Mouse (Mus musculus) adrenal gland, postnatal 25 days (tissue): ENCODE data around the gene Rac1. TPM values are rescaled to one million over a fixed set of nuclear protein-coding genes. Genes with fewer than 3 reads are reported as not detected.

Experiments used
- DNase-seq: peaks from one replicate; pipeline ENCODE4 v3.0.0; 2021; ENCODE audit warnings: mixed read lengths
- total RNA-seq: library from RNA; stranded (reverse); gene quantifications from 2 replicates; pipeline ENCODE4 v1.2.3, GENCODE M21; 2021

The Rac1 gene
- total RNA-seq, 1 experiment from 2014 or later: 372 TPM

DNA sequence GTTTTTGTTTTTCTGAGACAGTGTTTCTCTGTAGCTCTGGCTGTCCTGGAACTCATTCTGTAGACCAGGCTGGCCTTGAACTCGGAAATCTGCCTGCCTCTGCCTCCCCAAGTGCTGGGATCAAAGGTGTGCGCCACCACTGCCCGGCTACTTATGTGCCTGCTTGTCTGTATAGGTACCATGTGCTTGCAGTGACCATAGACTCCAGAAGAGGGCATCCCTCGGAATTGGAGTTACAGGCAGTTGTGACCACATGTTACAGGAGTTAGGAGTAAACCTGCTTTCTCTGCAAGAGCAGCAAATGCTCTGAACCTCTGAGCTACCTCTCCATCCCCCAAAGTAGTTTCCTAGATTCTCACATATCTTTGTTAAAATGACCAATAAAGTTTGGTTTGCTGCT is 36.1 kb downstream of the Rac1 start:
- DNase-seq: no peak

DNA sequence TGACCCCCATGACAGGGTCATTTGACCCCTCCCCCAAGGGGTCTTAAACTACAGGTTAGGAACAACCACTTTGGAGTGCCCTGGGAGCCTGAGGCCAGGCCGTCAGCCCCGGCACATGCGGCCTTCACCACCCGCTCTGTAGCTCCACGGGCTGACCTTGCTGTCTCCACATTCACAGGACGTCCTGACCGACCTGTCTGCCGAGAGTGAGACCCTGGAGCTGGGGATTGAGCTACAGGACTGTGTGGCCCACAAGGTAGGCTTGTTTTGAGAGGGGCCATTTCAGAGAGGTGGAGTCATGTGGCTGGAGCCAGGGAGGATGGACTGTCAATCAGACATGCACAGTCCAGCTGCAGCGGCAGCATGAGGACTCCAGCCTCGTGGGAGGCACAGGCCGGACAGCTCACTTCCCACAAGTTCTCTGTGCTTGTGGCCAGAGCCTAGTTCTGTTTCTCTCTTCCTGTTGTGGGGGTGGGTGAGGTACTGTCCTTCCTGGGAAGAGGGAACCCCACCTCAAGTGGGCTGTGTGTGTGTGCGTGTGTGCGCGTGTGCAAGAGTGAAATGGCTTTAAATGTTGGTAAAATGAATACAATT is 38.0 kb downstream of the Rac1 start:
- DNase-seq: no peak

DNA sequence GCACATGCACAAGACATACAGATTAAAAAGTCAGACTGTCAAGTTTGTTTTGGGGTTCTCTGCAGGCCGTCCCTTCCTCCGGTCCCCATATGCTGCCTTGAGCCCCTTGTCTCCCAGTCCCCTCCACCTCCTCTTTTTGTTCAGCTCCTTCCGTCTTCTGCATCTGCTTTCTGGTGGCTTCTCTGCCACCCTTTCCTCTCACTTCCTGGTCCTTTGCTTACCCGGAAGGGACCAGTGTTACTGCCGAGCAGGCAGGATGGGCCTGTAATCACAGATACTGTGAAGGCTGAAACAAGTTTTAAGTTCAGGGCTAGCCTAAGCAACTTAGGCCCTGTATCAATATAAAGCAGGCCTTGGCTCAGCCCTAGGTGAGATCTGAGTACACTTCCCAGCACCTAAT is 39.8 kb downstream of the Rac1 start:
- no peak for DNase-seq

DNA sequence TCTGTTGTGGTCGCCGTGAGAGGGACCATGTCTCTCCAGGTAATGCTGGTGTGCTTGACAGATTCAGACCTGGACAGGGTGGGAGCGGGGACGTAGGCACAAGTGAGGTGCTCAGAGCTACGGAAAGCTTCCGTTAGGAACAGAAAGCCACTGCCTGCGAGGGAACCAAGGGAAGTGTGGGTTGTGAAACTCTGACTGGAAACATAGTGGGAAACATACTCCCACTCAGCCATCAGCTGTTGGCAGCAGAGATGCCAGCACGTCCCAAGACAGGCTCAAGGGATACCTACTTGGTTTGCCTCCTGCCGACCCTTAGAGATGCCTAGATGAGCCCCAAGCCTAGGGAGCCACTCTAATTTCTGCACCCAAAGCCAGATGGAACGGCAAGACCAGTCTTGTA is 40.6 kb downstream of the Rac1 start:
- DNase-seq: no peak

DNA sequence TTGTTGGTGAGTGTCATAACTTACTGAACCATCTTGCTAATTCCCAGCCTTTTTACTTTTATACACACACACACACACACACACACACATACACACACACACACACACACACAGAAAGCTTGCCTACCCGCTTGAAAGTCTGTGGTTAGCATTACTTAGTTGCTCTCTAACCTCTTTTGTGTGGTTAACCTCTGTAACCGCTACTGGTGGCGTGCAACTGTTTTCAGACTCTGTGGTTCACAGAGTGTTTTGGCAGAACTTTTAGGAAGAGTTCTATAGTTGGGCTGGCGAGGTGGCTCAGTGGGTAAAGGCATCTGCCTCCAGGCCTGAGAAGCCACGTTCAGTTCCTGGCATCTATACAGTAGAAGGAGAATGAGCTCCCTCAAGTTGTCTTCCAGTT is 42.9 kb downstream of the Rac1 start:
- DNase-seq: no peak

DNA sequence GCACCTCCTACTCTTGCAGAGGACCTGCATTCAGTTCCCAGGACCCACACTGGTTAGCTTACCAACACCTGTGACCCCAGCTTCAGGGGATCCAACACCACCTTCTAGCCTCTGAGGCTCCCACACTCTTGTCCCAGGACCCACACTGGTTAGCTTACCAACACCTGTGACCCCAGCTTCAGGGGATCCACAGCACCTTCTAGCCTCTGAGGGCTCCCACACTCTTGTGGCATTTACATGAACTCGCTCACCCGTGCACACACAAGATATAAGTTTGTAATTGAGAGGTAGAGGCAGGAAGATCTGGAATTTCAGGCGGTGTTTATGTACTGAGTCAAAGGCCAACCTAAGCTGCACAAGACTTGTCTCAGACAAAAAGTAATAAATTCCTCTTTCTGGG is 49.9 kb downstream of the Rac1 start:
- no peak for DNase-seq

DNA sequence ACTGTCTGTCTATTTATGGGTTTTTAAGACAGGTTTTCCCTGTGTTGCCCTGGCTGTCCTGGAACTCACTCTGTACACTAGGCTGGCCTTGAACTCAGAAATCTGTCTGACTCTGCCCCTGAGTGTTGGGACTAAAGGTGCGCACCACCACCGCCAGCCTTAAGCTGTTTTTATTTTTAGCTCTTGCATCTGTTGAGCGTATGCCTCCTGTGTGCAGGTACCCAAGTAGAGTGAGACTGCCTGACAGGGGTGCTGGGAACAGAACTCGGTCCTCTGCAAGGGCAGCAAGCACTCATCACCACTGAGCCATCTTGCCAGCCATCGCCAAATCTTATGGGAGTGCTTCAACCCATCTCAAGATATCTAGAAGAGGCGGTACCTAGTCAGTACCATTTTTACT is 51.8 kb downstream of the Rac1 start:
- DNase-seq: no peak

DNA sequence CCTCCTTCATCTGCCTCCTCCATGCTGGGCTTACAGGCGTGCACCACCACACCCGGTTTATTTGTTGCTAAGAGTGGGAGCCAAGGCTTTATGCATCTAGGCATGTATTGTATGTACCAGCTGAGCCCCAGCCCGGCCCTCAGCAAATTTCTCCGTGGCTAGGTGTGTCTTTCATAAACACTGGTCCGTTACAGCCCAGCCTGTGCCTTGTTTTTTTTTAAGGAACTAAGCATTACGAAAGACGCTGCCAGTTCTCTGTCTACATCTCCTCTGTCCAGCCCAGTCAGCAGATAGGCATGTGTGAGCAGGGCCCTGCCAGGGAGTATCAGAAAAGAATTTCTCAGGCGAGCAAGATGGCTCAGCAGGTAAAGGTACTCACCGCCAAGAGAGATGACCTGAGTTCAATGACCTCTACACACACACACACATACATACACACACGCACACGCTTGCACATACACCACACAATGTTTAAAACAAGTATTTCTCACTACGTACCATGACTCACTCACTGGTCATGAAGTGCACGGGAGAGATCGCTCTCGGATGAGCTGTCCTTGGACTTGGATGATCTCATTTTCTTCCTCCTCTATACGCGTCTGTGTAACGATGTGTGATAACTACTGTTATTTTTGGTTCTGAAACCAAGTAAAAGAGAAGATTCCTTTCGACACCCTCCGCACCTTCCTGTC is 52.5 kb downstream of the Rac1 start:
- no peak for DNase-seq

DNA sequence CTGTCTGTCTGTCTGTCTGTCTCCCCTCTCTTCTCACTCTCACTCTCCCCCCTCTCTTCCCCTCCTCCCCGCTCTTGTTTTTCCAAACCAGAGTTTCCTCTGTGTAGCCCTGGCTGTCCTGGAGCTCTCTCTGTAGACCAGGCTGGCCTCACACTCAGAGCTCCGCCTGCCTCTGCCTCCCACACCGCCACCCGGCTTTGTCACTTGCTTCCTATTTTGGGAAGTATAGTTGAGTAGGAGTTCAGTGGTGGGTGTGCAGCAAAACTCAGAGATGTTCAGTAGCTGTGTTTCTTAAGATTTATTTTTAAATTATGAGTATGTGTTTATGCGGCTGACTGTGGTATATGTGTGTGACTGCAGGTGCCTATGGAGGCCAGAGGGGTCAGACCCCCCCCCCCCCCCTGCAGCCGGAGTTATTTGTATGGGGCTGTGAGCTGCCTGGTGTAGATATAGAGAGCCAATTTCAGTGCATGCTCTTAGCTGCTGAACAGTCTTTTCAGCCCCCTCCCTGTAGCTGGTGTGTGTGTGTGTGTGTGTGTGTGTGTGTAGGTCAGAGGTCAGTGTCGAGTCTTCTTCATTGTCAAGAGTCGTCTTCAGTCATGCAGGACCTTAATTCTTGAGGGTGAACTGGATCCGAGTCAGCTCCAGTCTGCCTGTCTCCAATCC is 55.8 kb downstream of the Rac1 start:
- no peak for DNase-seq

DNA sequence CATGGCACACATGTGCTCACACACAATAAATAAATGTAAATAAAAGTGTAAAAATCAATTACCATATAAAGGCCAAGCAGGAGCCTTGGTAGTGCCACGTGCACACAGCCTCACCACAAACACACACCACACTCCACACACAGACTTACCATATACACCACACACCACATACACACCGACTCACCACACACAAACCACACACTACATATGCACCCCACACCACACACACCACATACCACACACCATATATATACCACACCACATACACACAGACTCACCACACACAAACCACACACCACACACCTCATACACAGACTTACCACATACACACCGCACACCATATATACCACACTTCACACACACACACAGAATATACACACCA is 56.7 kb downstream of the Rac1 start:
- no peak for DNase-seq

DNA sequence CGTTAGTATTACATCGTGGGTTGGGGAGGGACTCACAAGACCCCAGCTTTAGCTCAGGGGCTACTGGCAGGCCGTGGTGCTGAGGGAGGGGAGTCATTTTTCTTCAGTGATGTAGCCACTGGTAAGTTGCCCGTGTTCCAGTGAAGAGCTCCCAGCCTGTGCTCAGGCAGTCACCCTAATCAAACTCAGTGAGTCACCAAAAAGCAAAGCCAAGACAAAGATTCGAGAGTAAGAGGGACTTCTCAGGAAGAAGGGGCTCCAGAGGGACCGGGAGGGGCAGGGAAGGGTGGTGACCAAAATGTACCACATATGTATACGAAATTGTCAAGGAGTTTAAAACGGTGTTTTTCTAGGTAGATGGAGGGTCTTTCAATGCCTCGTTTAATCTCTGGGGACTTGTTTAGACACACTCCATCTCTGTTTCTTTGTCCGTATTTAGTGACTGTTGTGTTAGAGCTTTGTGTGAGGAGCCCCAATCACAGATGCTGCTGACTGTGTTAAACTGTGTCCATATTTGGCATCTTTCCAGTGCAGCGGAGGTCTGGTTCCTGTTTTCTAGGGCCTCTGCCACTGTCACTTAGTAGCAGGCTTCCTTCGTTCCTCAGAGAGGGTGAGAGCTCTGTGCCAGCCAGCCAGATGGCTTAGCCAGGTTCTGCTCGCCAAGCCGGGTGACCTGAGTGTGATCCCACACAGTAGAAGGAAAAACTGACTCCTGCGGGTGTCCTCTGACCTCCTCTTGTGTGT is 57.2 kb downstream of the Rac1 start:
- DNase-seq: no peak

DNA sequence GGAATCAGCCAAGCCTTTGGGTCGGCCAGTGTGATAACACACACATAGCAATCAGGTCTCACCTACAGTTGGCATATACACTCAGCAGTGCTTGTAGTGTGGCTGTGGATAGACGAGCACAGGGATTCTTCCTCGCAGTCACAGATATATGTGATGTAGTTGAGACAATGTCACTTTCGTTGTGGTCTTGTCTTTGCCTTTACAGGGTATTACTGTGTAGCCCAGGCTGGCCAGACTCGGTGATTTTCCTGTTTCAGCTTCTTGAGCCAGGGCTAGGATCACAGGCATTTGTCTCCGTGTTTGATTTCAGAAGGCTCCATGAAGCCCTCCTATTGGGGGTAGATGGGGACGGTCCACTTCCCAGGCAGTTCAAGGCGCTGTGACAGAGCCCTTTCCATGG is 58.2 kb downstream of the Rac1 start:
- DNase-seq: no peak

DNA sequence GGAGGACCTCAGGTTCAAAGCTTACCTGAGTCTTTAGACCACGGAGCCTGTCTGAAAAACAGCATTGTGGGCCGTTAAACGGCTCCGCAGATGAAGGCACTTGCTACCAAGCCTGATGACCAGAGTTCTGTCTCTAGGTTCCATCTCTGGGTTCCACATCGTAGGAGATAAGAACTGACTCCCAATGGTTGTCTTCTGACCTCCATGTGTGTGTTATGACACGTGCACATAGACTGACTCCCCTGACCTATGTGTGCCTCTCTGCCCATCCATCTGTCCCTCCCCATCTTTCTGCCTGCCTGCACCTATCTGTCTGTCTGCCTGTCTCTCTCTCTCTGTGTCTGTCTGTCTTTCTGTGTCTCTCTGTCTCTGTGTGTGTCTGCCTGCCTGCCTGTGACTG is 59.9 kb downstream of the Rac1 start:
- DNase-seq: no peak

DNA sequence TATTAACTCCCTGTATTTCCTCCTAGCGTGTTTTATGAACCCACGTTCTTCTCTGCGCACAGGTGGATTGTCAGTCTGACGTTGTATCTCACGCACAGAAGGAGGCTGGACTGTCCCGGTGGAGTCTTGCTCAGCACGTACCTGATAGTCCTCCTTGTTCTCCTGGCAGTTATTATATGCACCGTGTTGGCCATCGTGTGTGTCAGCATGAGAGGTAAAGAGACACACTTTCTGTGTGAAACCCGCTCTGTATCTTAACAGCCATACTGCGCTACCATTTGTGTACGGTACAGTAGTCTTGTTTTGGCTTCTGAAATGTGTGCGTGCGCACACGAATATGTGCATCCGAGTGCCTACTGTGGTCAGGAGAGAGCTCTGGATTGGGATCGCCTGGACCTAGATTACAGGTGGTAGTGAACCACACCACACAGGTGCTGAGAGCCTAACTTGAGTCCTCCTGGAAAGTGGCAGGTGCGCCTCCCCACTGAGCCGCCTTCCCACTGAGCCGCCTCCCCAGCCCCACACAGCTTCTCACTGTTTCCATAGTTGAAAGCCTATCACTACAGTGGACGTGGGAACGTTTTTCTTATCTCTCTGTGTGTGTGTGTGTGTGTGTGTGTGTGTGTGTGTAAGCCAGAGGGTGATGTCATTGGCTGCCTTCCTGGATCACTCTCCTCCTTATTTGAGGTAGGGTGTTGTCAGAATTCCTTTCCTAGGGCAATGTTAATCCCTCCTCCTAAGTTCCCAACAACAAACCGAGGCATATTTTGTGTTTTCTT is 60.8 kb downstream of the Rac1 start:
- DNase-seq: no peak

DNA sequence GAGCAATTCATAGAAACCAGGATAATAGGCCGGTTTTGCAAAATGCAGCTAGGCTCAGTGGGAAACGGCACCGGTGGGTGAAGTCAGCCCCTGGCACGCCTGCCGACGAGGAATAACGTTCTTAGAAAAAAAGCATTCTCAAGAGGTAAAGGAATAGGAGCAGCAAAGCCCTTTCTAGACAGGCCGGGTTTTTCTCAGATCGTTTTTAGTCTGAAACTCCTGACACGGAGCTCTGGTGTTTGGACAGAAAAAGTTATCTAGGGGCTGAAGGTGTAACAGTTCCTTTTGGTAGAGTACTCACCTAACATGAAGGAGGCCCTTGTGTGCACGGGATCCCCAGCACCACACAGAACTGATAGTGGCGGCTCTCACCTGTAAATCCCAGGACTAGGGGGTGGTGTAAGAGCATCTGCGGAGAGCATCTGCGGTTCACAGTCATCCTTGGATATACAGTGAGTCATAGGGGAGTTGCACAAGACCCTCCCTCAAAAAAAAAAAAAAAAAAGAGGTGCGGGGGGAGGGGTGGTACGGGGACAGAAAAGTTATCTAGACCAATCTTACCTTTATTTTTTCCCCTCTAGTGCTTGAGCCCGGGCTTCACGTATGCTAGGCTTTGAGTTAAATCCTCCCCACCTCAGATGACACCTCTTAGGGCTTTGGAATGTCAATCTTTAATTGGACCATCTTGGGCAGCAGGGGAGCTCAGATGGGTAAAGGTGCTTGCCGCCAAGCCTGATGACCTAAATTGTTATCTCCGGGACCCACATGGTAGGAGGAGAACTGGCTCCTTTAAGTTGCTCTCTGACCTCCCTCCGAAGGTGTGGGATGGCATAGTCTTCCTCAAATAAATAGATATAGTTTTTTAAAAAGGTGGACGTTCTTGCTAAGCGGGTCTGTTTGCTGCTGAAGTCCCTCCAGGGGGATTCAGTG is 62.4 kb downstream of the Rac1 start:
- DNase-seq: no peak

DNA sequence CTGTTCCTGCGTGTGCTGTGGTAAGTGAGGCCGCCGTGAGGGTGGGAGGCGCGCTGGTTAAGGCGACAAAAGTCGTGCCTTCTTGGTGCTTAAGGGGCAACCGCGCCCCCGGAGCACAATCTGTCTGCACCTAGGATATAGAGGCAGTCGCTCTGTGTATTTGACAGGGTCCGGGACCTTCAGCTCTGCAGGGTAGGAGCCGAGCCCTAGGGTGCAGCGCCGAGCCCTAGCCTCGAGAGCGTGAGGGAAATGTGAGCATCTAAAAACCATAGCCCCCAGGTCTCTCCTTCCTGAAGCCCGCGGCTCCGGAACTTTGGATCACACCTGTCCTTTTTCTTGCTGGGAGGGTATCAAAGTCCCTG is 63.1 kb downstream of the Rac1 start:
- peak; percentile 28 for DNase-seq

DNA sequence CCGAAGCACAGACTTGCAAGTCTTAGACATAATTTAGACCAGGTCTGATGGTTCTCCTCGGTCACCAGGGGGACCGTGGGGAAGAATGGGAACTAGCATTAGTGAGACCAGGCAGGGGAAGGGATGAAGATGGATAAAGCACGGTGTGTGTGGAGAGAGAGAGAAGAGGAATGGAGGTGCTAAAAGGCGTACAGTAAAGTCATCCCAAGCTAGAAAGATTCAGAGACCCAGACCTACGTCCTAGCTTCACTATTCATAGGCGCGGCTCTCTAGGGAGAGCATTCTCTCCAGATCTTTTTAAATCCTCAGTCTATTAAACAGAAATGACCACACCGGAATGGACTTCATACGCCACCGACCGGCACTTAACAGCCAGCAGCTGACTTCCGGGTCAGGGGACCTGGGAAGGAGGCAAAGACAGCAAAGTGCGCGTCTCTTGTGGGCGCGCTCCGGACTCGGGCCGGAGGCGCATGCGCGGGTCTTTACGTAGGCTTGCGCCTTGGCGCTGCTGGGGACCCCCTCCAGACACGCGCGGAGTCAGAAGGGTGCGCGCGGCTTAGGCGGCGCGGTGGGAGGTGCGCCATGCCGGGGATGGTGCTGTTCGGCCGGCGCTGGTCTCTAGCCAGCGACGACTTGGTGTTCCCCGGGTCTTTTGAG is 63.6 kb downstream of the Rac1 start, which contains the start of gene Daglb:
TSS of gene Daglb (plus strand) at position 485 of the 657 bp plus-strand sequence.
- DNase-seq: peak; percentile 93

DNA sequence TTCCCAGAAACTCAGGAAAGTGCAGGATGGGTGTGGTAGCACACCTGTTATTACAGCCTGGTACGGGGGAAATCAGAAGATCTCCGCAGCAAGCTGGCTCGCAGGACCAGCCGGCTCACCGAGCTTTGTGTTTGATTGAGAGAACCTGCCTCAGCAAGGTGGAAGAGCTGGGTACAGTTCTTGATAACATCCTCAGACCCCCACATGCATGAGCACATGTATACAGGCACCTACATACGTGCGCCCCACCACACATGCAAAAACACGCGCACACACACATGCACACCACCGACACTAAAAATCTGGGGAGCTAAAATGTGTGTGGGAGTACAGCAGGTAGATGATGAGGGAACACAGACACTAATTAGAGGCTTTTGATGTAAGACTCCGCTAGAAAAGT is 64.2 kb downstream of the Rac1 start:
- DNase-seq: no peak
